Mouse (Mus musculus): Measurements from ENCODE around the gene Acss1. TPM values are rescaled to one million over a fixed set of nuclear protein-coding genes. Genes with fewer than 3 reads are reported as not detected.

The Acss1 gene
- polyA plus RNA-seq, 1 experiment from 2014 or later, result 36.5 TPM

DNA sequence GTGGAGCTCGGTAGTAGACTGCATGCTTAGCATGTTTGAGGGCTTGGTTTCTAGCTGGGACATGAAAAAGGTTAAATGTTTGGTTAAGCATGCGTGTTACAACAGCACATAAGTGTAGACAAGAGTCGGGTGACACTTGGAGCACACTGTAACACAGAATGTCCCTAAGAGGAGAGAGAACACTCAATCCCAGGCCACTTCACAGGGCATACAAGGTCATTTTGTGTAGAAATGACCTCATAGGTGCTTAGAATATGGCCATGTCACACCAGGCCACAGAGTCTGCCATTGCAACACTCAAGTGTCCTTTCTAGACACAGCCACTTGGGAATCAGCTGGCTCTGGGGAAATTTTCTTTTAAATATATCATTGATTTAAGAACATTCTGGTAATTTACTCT lies 44.3 kb downstream of the Acss1 start:
- Histone ChIP-seq H3K4me3 (ENCODE audit: low read depth, low read length) (no peak overlapping the region), H3K9me3 (ENCODE audit: control insufficient read depth) (no peaks in the 10 kb centered on the region), H3K36me3 (ENCODE audit: control insufficient read depth, insufficient read depth) (peaks cover 71% of the 10 kb centered on the region), H3K9ac (ENCODE audit: low read depth, low read length) (no peak overlapping the region), H3K27me3 (replicated peaks; ENCODE audit: control insufficient read depth, insufficient read depth, low read length) (no peaks in the 10 kb centered on the region), H3K27ac (ENCODE audit: low read depth, low read length) (no peak overlapping the region), H3K4me1 (replicated peaks; ENCODE audit: control insufficient read depth, insufficient read depth, low read length) (no peaks in the 10 kb centered on the region), H3K4me2 (replicated peaks; ENCODE audit: low read depth) (no peak overlapping the region)
- no peak for ATAC-seq
- 93% methylated on average over 3 of the region's 3 CpGs for WGBS
- no peak for TF ChIP-seq CTCF (IDR thresholded peaks at IDR 0.05; ENCODE audit: low read depth)

- H3K27ac ChIP-seq (ENCODE audit: low read depth, low read length), result no peak overlapping the region
These were observed 46.6 kb downstream of the Acss1 start for GRCm38 (mm10) chr2:150621698-150622097.

GRCm38 (mm10) chr2:150610097-150610496 lies 58.2 kb downstream of the Acss1 start:
- H3K27ac ChIP-seq (ENCODE audit: low read depth, low read length), result no peak overlapping the region
- H3K4me2 ChIP-seq (replicated peaks; ENCODE audit: low read depth), result no peak overlapping the region
- H3K9me3 ChIP-seq (ENCODE audit: control insufficient read depth), result no peaks in the 10 kb centered on the region
- H3K4me1 ChIP-seq (replicated peaks; ENCODE audit: control insufficient read depth, insufficient read depth, low read length), result no peaks in the 10 kb centered on the region
- no peaks in the 10 kb centered on the region for H3K36me3 ChIP-seq (ENCODE audit: control insufficient read depth, insufficient read depth)
- ATAC-seq, result no peak
- TF ChIP-seq CTCF (IDR thresholded peaks at IDR 0.05; ENCODE audit: low read depth), result no peak
- no peak overlapping the region for H3K4me3 ChIP-seq (ENCODE audit: low read depth, low read length)
- H3K9ac ChIP-seq (ENCODE audit: low read depth, low read length), result no peak overlapping the region
- WGBS, result 58% methylated on average over 3 of the region's 3 CpGs
- no peaks in the 10 kb centered on the region for H3K27me3 ChIP-seq (replicated peaks; ENCODE audit: control insufficient read depth, insufficient read depth, low read length)

More at GRCm38 (mm10) chr2:150621698-150622097, 46.6 kb downstream of the Acss1 start:
- TF ChIP-seq CTCF (IDR thresholded peaks at IDR 0.05; ENCODE audit: low read depth), result no peak
- Histone ChIP-seq H3K9ac (ENCODE audit: low read depth, low read length) (no peak overlapping the region), H3K4me3 (ENCODE audit: low read depth, low read length) (no peak overlapping the region), H3K4me1 (replicated peaks; ENCODE audit: control insufficient read depth, insufficient read depth, low read length) (no peaks in the 10 kb centered on the region), H3K36me3 (ENCODE audit: control insufficient read depth, insufficient read depth) (peaks cover 53% of the 10 kb centered on the region; the same call in 1 of the 2 replicates), H3K4me2 (replicated peaks; ENCODE audit: low read depth) (no peak overlapping the region), H3K9me3 (ENCODE audit: control insufficient read depth) (no peaks in the 10 kb centered on the region), H3K27me3 (replicated peaks; ENCODE audit: control insufficient read depth, insufficient read depth, low read length) (no peaks in the 10 kb centered on the region)
- no peak for ATAC-seq
- WGBS, result 81% methylated on average over 3 of the region's 3 CpGs

DNA sequence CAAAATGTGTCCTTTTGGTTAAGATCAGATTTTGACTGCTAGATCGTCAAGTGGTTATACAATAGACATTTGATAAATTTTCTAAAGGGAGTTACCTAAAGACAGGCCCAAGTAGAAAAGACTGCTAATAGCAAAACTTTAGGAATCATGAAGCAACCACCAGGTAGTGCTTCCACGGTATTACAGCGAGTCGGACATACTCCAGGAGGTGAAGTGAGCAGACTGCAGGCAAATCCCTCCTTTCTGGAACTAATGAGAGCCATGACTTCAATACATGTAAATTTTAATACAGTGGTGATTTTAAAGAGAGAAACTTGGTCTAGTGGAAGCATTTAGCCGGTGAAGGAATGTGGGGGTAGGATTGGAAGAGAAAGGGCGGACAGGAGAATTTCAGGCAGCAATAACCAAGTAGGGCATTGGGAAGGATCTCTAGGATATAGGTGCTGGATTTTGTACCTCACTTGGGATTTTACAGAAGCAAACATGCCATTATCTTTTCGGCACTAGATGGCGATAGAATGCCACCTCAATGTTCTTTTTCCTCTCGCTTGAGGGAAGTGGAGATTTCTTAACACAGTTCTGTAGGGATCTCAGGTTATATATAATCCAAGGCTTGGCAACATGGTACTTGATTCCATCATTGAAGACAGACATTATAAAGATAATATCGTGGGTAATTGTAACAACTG lies 59.3 kb downstream of the Acss1 start:
- no peaks in the 10 kb centered on the region for H3K36me3 ChIP-seq (ENCODE audit: control insufficient read depth, insufficient read depth)
- H3K9me3 ChIP-seq (ENCODE audit: control insufficient read depth), result no peaks in the 10 kb centered on the region
- peak overlapping the region; percentile 76; the same call in 1 of the 2 replicates for H3K9ac ChIP-seq (ENCODE audit: low read depth, low read length)
- H3K27ac ChIP-seq (ENCODE audit: low read depth, low read length), result no peak overlapping the region
- TF ChIP-seq CTCF (IDR thresholded peaks at IDR 0.05; ENCODE audit: low read depth), result peak; percentile 97
- no peaks in the 10 kb centered on the region for H3K4me1 ChIP-seq (replicated peaks; ENCODE audit: control insufficient read depth, insufficient read depth, low read length)
- no peaks in the 10 kb centered on the region for H3K27me3 ChIP-seq (replicated peaks; ENCODE audit: control insufficient read depth, insufficient read depth, low read length)
- H3K4me3 ChIP-seq (ENCODE audit: low read depth, low read length), result peak overlapping the region; percentile 82
- H3K4me2 ChIP-seq (replicated peaks; ENCODE audit: low read depth), result peak overlapping the region; percentile 88
- WGBS, result 2% methylated on average over 10 of the region's 10 CpGs
- ATAC-seq, result peak; percentile 58; the same call in 1 of the 2 replicates

GRCm38 (mm10) chr2:150608087-150608799 lies 60.1 kb downstream of the Acss1 start, which contains the start of gene Apmap:
Apmap (minus strand) TSS chr2:150608567.
- H3K4me1 ChIP-seq (replicated peaks; ENCODE audit: control insufficient read depth, insufficient read depth, low read length), result no peaks in the 10 kb centered on the region
- peak within 1 kb of the TSS; percentile 82 for H3K4me3 ChIP-seq (ENCODE audit: low read depth, low read length)
- peak within 1 kb of the TSS; percentile 76 for H3K9ac ChIP-seq (ENCODE audit: low read depth, low read length)
- WGBS, result under 1% methylated on average over 42 of the region's 42 CpGs
- TF ChIP-seq CTCF (IDR thresholded peaks at IDR 0.05; ENCODE audit: low read depth), result peak; percentile 48
- ATAC-seq, result peak; percentile 97
- no peaks in the 10 kb centered on the region for H3K9me3 ChIP-seq (ENCODE audit: control insufficient read depth)
- H3K27me3 ChIP-seq (replicated peaks; ENCODE audit: control insufficient read depth, insufficient read depth, low read length), result no peaks in the 10 kb centered on the region
- no peaks in the 10 kb centered on the region for H3K36me3 ChIP-seq (ENCODE audit: control insufficient read depth, insufficient read depth)
- peak within 1 kb of the TSS; percentile 88 for H3K4me2 ChIP-seq (replicated peaks; ENCODE audit: low read depth)
- no peak within 1 kb of the TSS for H3K27ac ChIP-seq (ENCODE audit: low read depth, low read length)

GRCm38 (mm10) chr2:150607086-150607485 lies 61.2 kb downstream of the Acss1 start:
- no peak for TF ChIP-seq CTCF (IDR thresholded peaks at IDR 0.05; ENCODE audit: low read depth)
- Histone ChIP-seq H3K27me3 (replicated peaks; ENCODE audit: control insufficient read depth, insufficient read depth, low read length) (no peaks in the 10 kb centered on the region), H3K4me2 (replicated peaks; ENCODE audit: low read depth) (no peak overlapping the region), H3K9ac (ENCODE audit: low read depth, low read length) (no peak overlapping the region), H3K9me3 (ENCODE audit: control insufficient read depth) (no peaks in the 10 kb centered on the region), H3K4me1 (replicated peaks; ENCODE audit: control insufficient read depth, insufficient read depth, low read length) (no peaks in the 10 kb centered on the region), H3K36me3 (ENCODE audit: control insufficient read depth, insufficient read depth) (no peaks in the 10 kb centered on the region), H3K4me3 (ENCODE audit: low read depth, low read length) (no peak overlapping the region), H3K27ac (ENCODE audit: low read depth, low read length) (no peak overlapping the region)
- WGBS, result 55% methylated on average over 1 of the region's 1 CpGs
- no peak for ATAC-seq

Measured in intestine, postnatal 0 days (tissue).